Mouse (Mus musculus) CH12.LX (cell line): ENCODE measurements around the gene Fli1. TPM values are rescaled to one million over a fixed set of nuclear protein-coding genes. Genes with fewer than 3 reads are reported as not detected.

Experiments used
- DNase-seq: peaks from one replicate; pipeline ENCODE4 v3.0.0-alpha.2; 2013; ENCODE audit errors: extremely low read depth
- H3K27ac ChIP-seq: 2 replicates; pipeline ENCODE4 v1.5.1; 2012; ENCODE audit warnings: low read depth, mild to moderate bottlenecking, control low read depth, moderate library complexity; ENCODE audit not compliant: insufficient read depth
- H3K27me3 ChIP-seq: replicated peaks from 2 replicates; pipeline ENCODE3; 2012; ENCODE audit warnings: inconsistent platforms
- H3K36me3 ChIP-seq, 2 experiments: replicated peaks in 1 of 2; 2 replicates each; pipeline versions ENCODE3 to v1.6.1; 2012; ENCODE audit warnings: inconsistent platforms in 1 of 2, low read length in 1 of 2, mild to moderate bottlenecking in 1 of 2, mixed read lengths in 1 of 2, moderate library complexity in 1 of 2; ENCODE audit not compliant: control insufficient read depth in 1 of 2, insufficient read depth in 1 of 2
- H3K4me1 ChIP-seq, 2 experiments: 2 replicates each; pipeline ENCODE4 v1.6.1; 2012; ENCODE audit warnings: inconsistent platforms in 1 of 2, moderate library complexity in 1 of 2; ENCODE audit not compliant: insufficient read depth in 2 of 2, control insufficient read depth in 1 of 2
- H3K4me2 ChIP-seq: 2 replicates; pipeline ENCODE4 v1.6.1; 2012; ENCODE audit warnings: low read depth, mild to moderate bottlenecking, control low read depth; ENCODE audit not compliant: poor library complexity, insufficient read depth, severe bottlenecking
- H3K4me3 ChIP-seq, 3 experiments: fragments of 150-350 bp in 1 of 3; sonication (generic) in 1 of 3; replicated peaks in 1 of 3; 2 replicates each; pipeline versions ENCODE3 to v1.5.1; 2011 to 2012; ENCODE audit warnings: low read depth in 2 of 3, low read length in 2 of 3, mild to moderate bottlenecking in 2 of 3, moderate library complexity in 2 of 3, control low read depth in 1 of 3, improper control_type of control experiment in 1 of 3, inconsistent platforms in 1 of 3, mixed read lengths in 1 of 3; ENCODE audit not compliant: poor library complexity in 1 of 3
- H3K79me2 ChIP-seq: replicated peaks from 2 replicates; pipeline ENCODE4 v1.6.1; 2012; ENCODE audit warnings: mild to moderate bottlenecking, moderate library complexity; ENCODE audit not compliant: control insufficient read depth, poor library complexity, insufficient read depth, severe bottlenecking; ENCODE audit errors: extremely low read depth
- H3K9ac ChIP-seq: 2 replicates; pipeline ENCODE4 v1.6.1; 2012; ENCODE audit warnings: low read depth, mild to moderate bottlenecking, control low read depth, moderate library complexity; ENCODE audit not compliant: insufficient read depth
- H3K9me3 ChIP-seq: replicated peaks from 2 replicates; pipeline ENCODE3; 2012; ENCODE audit warnings: low read length, inconsistent platforms, mixed read lengths
- E2F4 ChIP-seq: IDR thresholded peaks from 2 replicates; pipeline ENCODE4 v1.6.1; 2011; ENCODE audit warnings: low read depth, low read length, improper control_type of control experiment; ENCODE audit not compliant: insufficient replicate concordance
- NELFE ChIP-seq: IDR thresholded peaks from 2 replicates; pipeline ENCODE4 v1.6.1; 2011; ENCODE audit warnings: low read depth, low read length, improper control_type of control experiment
- NRF1 ChIP-seq: IDR thresholded peaks from 2 replicates; pipeline ENCODE4 v1.6.1; 2014; ENCODE audit warnings: low read depth, mild to moderate bottlenecking, inconsistent platforms, low read length, improper control_type of control experiment, moderate library complexity
- POLR2A ChIP-seq: IDR thresholded peaks from 2 replicates; pipeline ENCODE4 v1.6.1; 2011; ENCODE audit warnings: low read depth, mild to moderate bottlenecking, improper control_type of control experiment, low read length
- RAD21 ChIP-seq: IDR thresholded peaks from 2 replicates; pipeline ENCODE4 v1.6.1; 2011; ENCODE audit warnings: low read depth, mild to moderate bottlenecking, low read length, improper control_type of control experiment, moderate library complexity
- TCF12 ChIP-seq: IDR thresholded peaks from 2 replicates; pipeline ENCODE4 v1.6.1; 2014; ENCODE audit warnings: low read depth, mild to moderate bottlenecking, inconsistent platforms, low read length, improper control_type of control experiment
- USF1 ChIP-seq: IDR thresholded peaks from 2 replicates; pipeline ENCODE4 v1.6.1; 2014; ENCODE audit warnings: low read depth, mild to moderate bottlenecking, inconsistent platforms, low read length, improper control_type of control experiment
- dilution Hi-C: fragments of 300-500 bp; cut with MboI; formaldehyde crosslinking; loops from 2 replicates; pipeline ENCODE4 v1.14.3; 2020; ENCODE audit warnings: low sequenced_read_pairs; ENCODE audit not compliant: extremely low pct_unique_long_range_greater_than_20kb, extremely low pct_ligation_motif_present
- in situ Hi-C: fragments of 300-500 bp; cut with MboI; formaldehyde crosslinking; loops from 3 replicates; pipeline ENCODE4 v1.14.3; 2019; ENCODE audit warnings: low sequenced_read_pairs, low pct_ligation_motif_present, low pct_unique_long_range_greater_than_20kb, mixed read lengths
- polyA plus RNA-seq: library from polyadenylated mRNA; unstranded; fragments of >175 nt; gene quantifications from 2 replicates; pipeline ENCODE4 v1.2.1, GENCODE M21; 2012; ENCODE audit warnings: low read depth; ENCODE audit not compliant: insufficient read length
- total RNA-seq, 2 experiments: library from RNA; depleted of rRNA; stranded (reverse); fragments of 300-350 nt in 1 of 2; fragments of >200 nt in 1 of 2; gene quantifications; 2 replicates each; pipeline ENCODE4 v1.2.3; 2012 to 2014

Fli1 gene
- total and polyA plus RNA-seq, 3 experiments: 20.3 to 29.3 (median 20.8) TPM

GRCm38 (mm10) chr9:32556313-32556712 is 13.7 kb upstream of the Fli1 start:
- Histone ChIP-seq H3K4me3 (no peak overlapping the region), H3K27me3 (no peaks in the 10 kb centered on the region), H3K4me1 (peaks cover 10 to 11% of the 10 kb centered on the region in 2 experiments), H3K4me2 (no peak overlapping the region), H3K9me3 (no peaks in the 10 kb centered on the region), H3K27ac (no peak overlapping the region), H3K36me3 (no peaks in the 10 kb centered on the region), H3K79me2 (no peaks in the 10 kb centered on the region), H3K9ac (no peak overlapping the region)
- in situ Hi-C loops: no loop called here
- no peak for TF ChIP-seq TCF12
- TF ChIP-seq USF1: no peak
- dilution Hi-C loops: no loop called here
- DNase-seq: no peak

- peaks cover 2% of the 10 kb centered on the region in 2 experiments; a peak in 3 of 4 replicates for H3K4me1 ChIP-seq
- no peak overlapping the region for H3K9ac ChIP-seq
- dilution Hi-C loops (no loop called here), in situ Hi-C loops (no loop called here)
- DNase-seq: no peak
- no peak overlapping the region for H3K4me3 ChIP-seq
- H3K4me2 ChIP-seq: no peak overlapping the region
- no peaks in the 10 kb centered on the region for H3K9me3 ChIP-seq
- H3K27me3 ChIP-seq: no peaks in the 10 kb centered on the region
- TF ChIP-seq E2F4: no peak
- TF ChIP-seq NELFE: no peak
- no peak for TF ChIP-seq POLR2A
- no peaks in the 10 kb centered on the region for H3K36me3 ChIP-seq
- H3K79me2 ChIP-seq: no peaks in the 10 kb centered on the region
- H3K27ac ChIP-seq: no peak overlapping the region
These were observed 12.6 kb upstream of the Fli1 start for GRCm38 (mm10) chr9:32555279-32555678.

GRCm38 (mm10) chr9:32550541-32550940 is 7.9 kb upstream of the Fli1 start:
- dilution Hi-C loops: no loop called here

More at GRCm38 (mm10) chr9:32550541-32550940, 7.9 kb upstream of the Fli1 start:
- Histone ChIP-seq H3K9ac (no peak overlapping the region), H3K79me2 (no peaks in the 10 kb centered on the region), H3K4me1 (peaks cover 2 to 26% of the 10 kb centered on the region in 2 experiments; a peak in 3 of 4 replicates), H3K27ac (no peak overlapping the region), H3K9me3 (no peaks in the 10 kb centered on the region), H3K4me2 (no peak overlapping the region), H3K36me3 (no peaks in the 10 kb centered on the region), H3K4me3 (no peak overlapping the region)
- in situ Hi-C loops: no loop called here
- TF ChIP-seq RAD21 (no peak), NRF1 (no peak)
- TF ChIP-seq, all 38 proteins: peak for 0
- no peaks in the 10 kb centered on the region for H3K27me3 ChIP-seq
- DNase-seq: no peak
